Mouse (Mus musculus) liver, adult 2 months (tissue): ENCODE results near the gene Med16.

ENCODE experiments used
- CTCF ChIP-seq: fragments of 200-500 bp; IDR thresholded peaks from 2 replicates; pipeline ENCODE4 v1.5.1; 2011; ENCODE audit warnings: low read depth, low read length, control low read depth
- POLR2A ChIP-seq: fragments of 200-500 bp; IDR thresholded peaks from 2 replicates; pipeline ENCODE4 v1.6.1; 2011; ENCODE audit warnings: low read length, control low read depth; ENCODE audit not compliant: insufficient read depth; ENCODE audit errors: extremely low read depth

- TF ChIP-seq POLR2A = no peak
- no peak for TF ChIP-seq CTCF
Measured at GRCm38 (mm10) chr10:79955691-79956090, 47.0 kb upstream of the Med16 start.
